Mouse (Mus musculus) heart, embryonic 14.5 days (tissue): ENCODE measurements around the gene Gm42420. TPM values are rescaled to one million over a fixed set of nuclear protein-coding genes. Genes with fewer than 3 reads are reported as not detected.
A peak's percentile ranks its signal among the peaks of the same experiment; 100 is the strongest.

ENCODE experiments used
- ATAC-seq: fragments of 200-750 bp; cut with Nextera tagmentation; 2 replicates; pipeline ENCODE4 v1.8.0; 2017; ENCODE audit warnings: low read depth, moderate TSS enrichment; ENCODE audit not compliant: insufficient number of reproducible peaks, insufficient read depth, low FRiP score
- H3K27ac ChIP-seq, 2 experiments: fragments of 200-500 bp in 1 of 2; fragments of 300-500 bp in 1 of 2; sonication (generic) in 1 of 2; replicated peaks in 1 of 2; 2 replicates each; pipeline ENCODE4 v1.5.1; 2012 to 2014; ENCODE audit warnings: low read depth in 2 of 2, low read length in 2 of 2, control low read depth in 1 of 2, mild to moderate bottlenecking in 1 of 2, mixed read lengths in 1 of 2; ENCODE audit not compliant: control insufficient read depth in 1 of 2, insufficient read depth in 1 of 2
- H3K27me3 ChIP-seq: fragments of 300-500 bp; sonication (generic); 2 replicates; pipeline ENCODE4 v1.6.1; 2014; ENCODE audit warnings: mild to moderate bottlenecking, low read length, control low read depth; ENCODE audit not compliant: control insufficient read depth, insufficient read depth
- H3K36me3 ChIP-seq: fragments of 300-500 bp; sonication (generic); 2 replicates; pipeline ENCODE4 v1.6.1; 2014; ENCODE audit warnings: mild to moderate bottlenecking, control low read depth, low read length, mixed read lengths; ENCODE audit not compliant: control insufficient read depth, insufficient read depth
- H3K4me1 ChIP-seq, 2 experiments: fragments of 200-500 bp in 1 of 2; fragments of 300-500 bp in 1 of 2; sonication (generic) in 1 of 2; 2 replicates each; pipeline ENCODE4 v1.6.1; 2012 to 2014; ENCODE audit warnings: low read length in 2 of 2, control low read depth in 1 of 2, mixed read lengths in 1 of 2; ENCODE audit not compliant: control insufficient read depth in 2 of 2, insufficient read depth in 2 of 2
- H3K4me2 ChIP-seq: fragments of 300-500 bp; sonication (generic); 2 replicates; pipeline ENCODE4 v1.6.1; 2014; ENCODE audit warnings: mild to moderate bottlenecking, low read length
- H3K4me3 ChIP-seq, 2 experiments: fragments of 200-500 bp in 1 of 2; fragments of 300-500 bp in 1 of 2; sonication (generic) in 1 of 2; 2 replicates each; pipeline ENCODE4 v1.5.1; 2012 to 2014; ENCODE audit warnings: low read length in 2 of 2, mild to moderate bottlenecking in 2 of 2, control low read depth in 1 of 2, low read depth in 1 of 2, moderate library complexity in 1 of 2; ENCODE audit not compliant: control insufficient read depth in 1 of 2, insufficient read depth in 1 of 2
- H3K9ac ChIP-seq: fragments of 300-500 bp; sonication (generic); 2 replicates; pipeline ENCODE4 v1.6.1; 2014; ENCODE audit warnings: mild to moderate bottlenecking, low read length
- H3K9me3 ChIP-seq: fragments of 300-500 bp; sonication (generic); 2 replicates; pipeline ENCODE4 v1.6.1; 2016; ENCODE audit warnings: low read length, control low read depth; ENCODE audit not compliant: control insufficient read depth
- WGBS: fragments of 180-500 bp; shearing (Covaris S2); extraction: QIAGEN DNeasy Blood & Tissue Kit; methylation state at CpG from one replicate; pipeline ENCODE4 v1.1.7; 2014; 5-methylcytosine and 5-hydroxymethylcytosine counted together
- polyA plus RNA-seq: library from polyadenylated mRNA; unstranded; fragments of >200 nt; fragmentation: Nextera tagmentation; extraction: Ambion mirVana; gene quantifications from 2 replicates; pipeline ENCODE4 v1.2.1, GENCODE M21; 2014

Gm42420 gene
- polyA plus RNA-seq, 1 experiment from 2014 or later: not detected

GRCm38 (mm10) chr6:39557723-39558261, 27.8 kb upstream of the Gm42420 start, which contains the start of gene Dennd2a:
Dennd2a (minus strand) TSS chr6:39557867.
- no peaks in the 10 kb centered on the region for H3K27me3 ChIP-seq
- peak within 1 kb of the TSS; percentile 75 for H3K4me2 ChIP-seq
- peak within 1 kb of the TSS; percentile 72 to 80 for H3K4me3 ChIP-seq
- H3K9me3 ChIP-seq: no peaks in the 10 kb centered on the region
- peak; percentile 90 for ATAC-seq
- H3K9ac ChIP-seq: peak within 1 kb of the TSS; percentile 92
- WGBS: 2% methylated on average over 26 of the region's 50 CpGs
- peak within 1 kb of the TSS; percentile 81 to 86 for H3K27ac ChIP-seq
- H3K36me3 ChIP-seq: no peaks in the 10 kb centered on the region
- peaks cover 20 to 26% of the 10 kb centered on the region in 2 experiments for H3K4me1 ChIP-seq

- WGBS: 48% methylated on average over 6 of the region's 6 CpGs
- Histone ChIP-seq H3K9ac (no peak overlapping the region), H3K27ac (no peak overlapping the region), H3K36me3 (no peaks in the 10 kb centered on the region), H3K27me3 (no peaks in the 10 kb centered on the region), H3K4me1 (peaks cover 20 to 28% of the 10 kb centered on the region in 2 experiments), H3K9me3 (no peaks in the 10 kb centered on the region), H3K4me2 (no peak overlapping the region), H3K4me3 (no peak overlapping the region)
- ATAC-seq: no peak
Measured at GRCm38 (mm10) chr6:39559276-39559939, 26.1 kb upstream of the Gm42420 start.

- WGBS: 11% methylated on average over 23 of the region's 23 CpGs
- peak overlapping the region; percentile 25 to 37 for H3K4me3 ChIP-seq
- no peak overlapping the region for H3K27ac ChIP-seq
- H3K9me3 ChIP-seq: no peaks in the 10 kb centered on the region
- peak overlapping the region; percentile 61 for H3K4me2 ChIP-seq
- ATAC-seq: peak; percentile 13; the same call in 1 of the 2 replicates
- H3K27me3 ChIP-seq: no peaks in the 10 kb centered on the region
- peaks cover 10 to 15% of the 10 kb centered on the region in 2 experiments for H3K4me1 ChIP-seq
- no peaks in the 10 kb centered on the region for H3K36me3 ChIP-seq
- H3K9ac ChIP-seq: peak overlapping the region; percentile 44; the same call in 1 of the 2 replicates
Measured at GRCm38 (mm10) chr6:39562166-39563015, 23.2 kb upstream of the Gm42420 start.

DNA sequence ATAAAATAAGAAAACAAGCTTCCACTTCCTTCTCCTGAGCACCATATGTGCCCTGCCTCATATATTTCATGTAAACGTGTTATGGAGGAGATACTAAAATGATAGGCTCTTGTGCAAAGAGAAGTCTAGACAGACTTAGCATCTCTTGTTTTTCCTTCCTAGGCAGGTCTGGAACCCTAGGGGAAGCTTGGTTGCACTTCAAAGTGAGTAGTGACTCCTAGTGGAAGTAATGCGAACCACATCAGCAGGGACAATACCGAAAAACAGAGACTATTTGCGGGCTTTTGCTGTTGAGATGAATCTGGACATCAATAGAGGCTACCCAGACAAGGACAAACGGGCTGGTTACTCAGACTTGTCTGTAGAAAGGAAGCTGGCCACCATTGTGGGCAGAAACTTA, 18.0 kb upstream of the Gm42420 start:
- no peak overlapping the region for H3K4me3 ChIP-seq
- WGBS: 17% methylated on average over 5 of the region's 5 CpGs
- H3K36me3 ChIP-seq: no peaks in the 10 kb centered on the region
- no peak overlapping the region for H3K9ac ChIP-seq
- ATAC-seq: no peak
- no peak overlapping the region for H3K4me2 ChIP-seq
- H3K27ac ChIP-seq: no peak overlapping the region
- no peaks in the 10 kb centered on the region for H3K27me3 ChIP-seq
- peaks cover 0 to 2% of the 10 kb centered on the region in 2 experiments; a peak in 1 of 4 replicates for H3K4me1 ChIP-seq
- H3K9me3 ChIP-seq: no peaks in the 10 kb centered on the region

DNA sequence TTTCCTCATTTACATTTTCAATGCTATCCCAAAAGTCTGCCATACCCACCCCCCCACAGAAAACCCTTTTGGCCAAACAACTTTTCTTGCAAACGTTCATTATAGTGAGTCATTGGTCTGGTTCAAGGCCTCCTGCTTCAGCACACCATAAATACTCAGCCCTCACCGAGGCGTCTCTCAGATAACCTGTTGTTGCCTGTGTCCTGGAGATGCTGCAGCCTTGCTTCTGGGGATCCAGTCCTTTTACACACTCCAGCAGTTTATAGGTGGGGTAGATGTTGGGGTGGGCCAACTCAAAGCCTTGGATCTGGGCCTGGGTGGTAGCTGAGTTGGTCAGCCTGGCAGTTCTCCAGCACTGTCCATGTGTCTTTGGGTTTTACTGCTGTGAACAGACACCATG, 15.1 kb upstream of the Gm42420 start:
- H3K36me3 ChIP-seq: no peaks in the 10 kb centered on the region
- no peaks in the 10 kb centered on the region for H3K9me3 ChIP-seq
- no peak overlapping the region for H3K4me3 ChIP-seq

DNA sequence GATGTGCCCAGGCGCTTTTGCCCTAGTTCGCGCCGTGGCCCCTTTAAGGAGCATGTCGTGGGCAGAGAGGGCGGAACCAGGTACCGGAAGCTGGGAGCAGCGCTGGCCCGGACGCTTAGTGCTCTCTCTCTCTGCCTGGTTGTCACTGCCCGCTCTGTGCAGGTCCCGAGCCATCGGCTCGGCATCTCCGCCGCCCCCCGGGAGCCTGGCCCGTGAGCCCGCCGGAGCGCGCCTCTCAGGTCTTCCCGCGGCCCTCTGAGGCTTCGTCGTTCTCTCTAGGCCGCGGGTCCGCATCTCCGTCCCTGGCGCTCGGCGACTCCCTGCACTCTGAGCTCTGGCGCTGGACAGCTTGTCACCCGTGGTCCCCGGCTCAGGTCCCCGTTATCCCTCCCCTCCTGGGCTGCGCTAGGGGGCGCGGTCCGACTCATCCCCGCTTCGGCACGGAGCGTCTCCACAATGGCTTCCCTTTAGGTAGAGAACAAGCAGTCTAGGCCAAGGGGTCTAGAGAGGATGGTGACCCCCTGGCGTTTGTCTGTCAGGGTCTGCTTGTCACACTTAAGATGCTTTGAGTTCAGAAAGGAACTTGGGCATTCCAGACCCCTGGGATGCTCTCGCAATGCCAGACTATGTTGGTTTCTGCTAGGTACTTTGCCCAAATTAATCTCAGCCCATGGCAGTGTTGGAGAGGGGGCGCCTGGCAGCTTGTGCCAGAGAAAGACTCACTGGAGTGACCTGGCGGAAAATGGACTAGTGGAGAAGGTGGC, 11.6 kb upstream of the Gm42420 start, which contains the start of gene Adck2:
Adck2 (plus strand) TSS at position 83 of the 764 bp plus-strand sequence.
- under 1% methylated on average over 46 of the region's 49 CpGs for WGBS

More for the DNA sequence above, 15.1 kb upstream of the Gm42420 start:
- ATAC-seq: no peak
- Histone ChIP-seq H3K4me1 (peaks cover 9 to 14% of the 10 kb centered on the region in 2 experiments), H3K27me3 (no peaks in the 10 kb centered on the region), H3K9ac (no peak overlapping the region), H3K4me2 (no peak overlapping the region), H3K27ac (no peak overlapping the region)
- WGBS: 58% methylated on average over 3 of the region's 3 CpGs

DNA sequence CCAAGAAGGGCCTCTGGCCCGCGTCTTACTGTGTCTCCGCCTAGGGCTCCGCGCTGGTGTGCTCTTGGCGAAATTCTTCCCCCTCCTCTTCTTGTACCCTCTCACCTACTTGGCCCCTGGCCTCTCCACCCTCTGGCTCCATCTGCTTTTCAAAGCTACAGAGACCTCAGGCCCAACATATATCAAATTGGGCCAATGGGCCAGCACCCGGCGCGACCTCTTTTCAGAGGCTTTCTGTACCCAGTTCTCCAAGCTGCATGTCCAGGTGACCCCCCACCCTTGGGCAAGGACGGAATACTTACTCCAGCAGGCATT, 11.0 kb upstream of the Gm42420 start:
- H3K36me3 ChIP-seq: peaks cover 32% of the 10 kb centered on the region
- H3K27ac ChIP-seq: peak overlapping the region; percentile 90 to 94
- peak overlapping the region; percentile 86 for H3K9ac ChIP-seq
- H3K4me1 ChIP-seq: peaks cover 9 to 14% of the 10 kb centered on the region in 2 experiments
- no peaks in the 10 kb centered on the region for H3K27me3 ChIP-seq
- H3K4me3 ChIP-seq: peak overlapping the region; percentile 84 to 89
- peak overlapping the region; percentile 90 for H3K4me2 ChIP-seq
- 22% methylated on average over 10 of the region's 10 CpGs for WGBS
- H3K9me3 ChIP-seq: no peaks in the 10 kb centered on the region
- ATAC-seq: no peak

More for the DNA sequence above, 11.6 kb upstream of the Gm42420 start, which contains the start of gene Adck2:
- Histone ChIP-seq H3K4me3 (peak within 1 kb of the TSS; percentile 84 to 89), H3K9me3 (no peaks in the 10 kb centered on the region), H3K27me3 (no peaks in the 10 kb centered on the region), H3K27ac (peak within 1 kb of the TSS; percentile 90 to 94), H3K36me3 (peaks cover 27% of the 10 kb centered on the region), H3K4me2 (peak within 1 kb of the TSS; percentile 90), H3K4me1 (peaks cover 9 to 14% of the 10 kb centered on the region in 2 experiments), H3K9ac (peak within 1 kb of the TSS; percentile 86)
- peak; percentile 92 for ATAC-seq
